Mouse (Mus musculus): ENCODE measurements around the gene Akr1c18. TPM values are rescaled to one million over a fixed set of nuclear protein-coding genes. Genes with fewer than 3 reads are reported as not detected.
"Not testable (repeated sequence)": the region's sequence is repeated elsewhere in the genome, so short reads cannot be mapped to it uniquely, and the experiment has no call there.

Gene Akr1c18
- polyA plus RNA-seq, 1 experiment from 2014 or later = 0.23 TPM

GRCm38 (mm10) chr13:4155286-4155685 is 4.8 kb upstream of the Akr1c18 start:
- Histone ChIP-seq H3K4me1 (replicated peaks; ENCODE audit: control insufficient read depth, insufficient read depth, low read length) (no peaks in the 10 kb centered on the region), H3K27ac (ENCODE audit: low read length) (no peak overlapping the region), H3K36me3 (ENCODE audit: control insufficient read depth, insufficient read depth) (no peaks in the 10 kb centered on the region), H3K4me2 (ENCODE audit: low read length) (no peak overlapping the region), H3K27me3 (replicated peaks; ENCODE audit: control insufficient read depth, insufficient read depth, low read length) (no peaks in the 10 kb centered on the region), H3K9me3 (ENCODE audit: control insufficient read depth, low read length) (no peaks in the 10 kb centered on the region), H3K9ac (replicated peaks; ENCODE audit: low read depth, low read length) (no peak overlapping the region), H3K4me3 (replicated peaks; ENCODE audit: low read length) (no peak overlapping the region)
- no peak for ATAC-seq
- WGBS = 52% methylated on average over 2 of the region's 2 CpGs

DNA sequence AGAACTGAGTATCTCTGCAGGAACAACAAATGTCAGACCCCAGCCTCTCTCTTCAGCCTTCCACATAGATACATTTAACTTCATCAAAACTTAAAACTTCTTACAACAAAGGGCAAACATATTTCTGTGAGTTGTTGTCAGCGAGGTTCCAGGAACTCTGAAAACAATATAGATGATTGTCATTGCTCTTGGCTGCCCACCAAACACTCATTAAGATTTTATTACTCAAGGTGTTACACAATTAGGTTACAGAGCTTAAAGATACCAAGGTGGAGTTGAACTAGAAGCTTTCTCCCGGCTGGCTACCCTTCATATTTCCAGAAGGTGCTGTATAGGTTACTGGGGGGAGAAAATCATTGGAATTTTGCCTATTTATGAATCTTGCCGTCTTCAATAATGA is 3.1 kb upstream of the Akr1c18 start:
- no peak for ATAC-seq
- 75% methylated on average over 3 of the region's 3 CpGs for WGBS
- Histone ChIP-seq H3K4me1 (replicated peaks; ENCODE audit: control insufficient read depth, insufficient read depth, low read length) (no peaks in the 10 kb centered on the region), H3K36me3 (ENCODE audit: control insufficient read depth, insufficient read depth) (no peaks in the 10 kb centered on the region), H3K4me2 (ENCODE audit: low read length) (no peak overlapping the region), H3K27ac (ENCODE audit: low read length) (no peak overlapping the region), H3K9ac (replicated peaks; ENCODE audit: low read depth, low read length) (no peak overlapping the region), H3K27me3 (replicated peaks; ENCODE audit: control insufficient read depth, insufficient read depth, low read length) (no peaks in the 10 kb centered on the region), H3K4me3 (replicated peaks; ENCODE audit: low read length) (no peak overlapping the region), H3K9me3 (ENCODE audit: control insufficient read depth, low read length) (no peaks in the 10 kb centered on the region)

- H3K9me3 ChIP-seq (ENCODE audit: control insufficient read depth, low read length) = no peaks in the 10 kb centered on the region
- H3K27me3 ChIP-seq (replicated peaks; ENCODE audit: control insufficient read depth, insufficient read depth, low read length) = no peaks in the 10 kb centered on the region
- no peaks in the 10 kb centered on the region for H3K4me1 ChIP-seq (replicated peaks; ENCODE audit: control insufficient read depth, insufficient read depth, low read length)
- H3K9ac ChIP-seq (replicated peaks; ENCODE audit: low read depth, low read length) = no peak overlapping the region
- 70% methylated on average over 2 of the region's 2 CpGs for WGBS
- no peak overlapping the region for H3K4me3 ChIP-seq (replicated peaks; ENCODE audit: low read length)
- H3K27ac ChIP-seq (ENCODE audit: low read length) = no peak overlapping the region
- H3K4me2 ChIP-seq (ENCODE audit: low read length) = no peak overlapping the region
- no peaks in the 10 kb centered on the region for H3K36me3 ChIP-seq (ENCODE audit: control insufficient read depth, insufficient read depth)
- ATAC-seq = no peak
Observed at GRCm38 (mm10) chr13:4152908-4153307, 2.5 kb upstream of the Akr1c18 start.

DNA sequence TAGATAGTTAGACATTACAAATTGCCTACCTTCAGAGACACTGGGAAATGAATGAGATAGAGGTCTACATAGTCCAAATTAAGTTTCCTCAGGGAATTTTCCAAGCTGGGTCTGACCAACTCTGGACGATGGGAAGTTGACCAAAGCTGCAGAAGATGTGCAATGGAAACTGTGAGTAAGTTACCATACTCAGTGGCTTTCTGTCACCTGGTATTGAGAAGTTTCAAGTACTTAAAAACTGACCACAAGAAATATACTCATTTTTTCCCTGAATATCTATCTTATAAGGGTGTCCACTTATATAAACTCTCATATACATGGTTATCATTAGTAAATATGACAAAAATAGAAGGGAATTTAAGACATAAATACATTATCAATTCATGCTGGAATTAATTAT is 6.2 kb downstream of the Akr1c18 start:
- H3K4me1 ChIP-seq (replicated peaks; ENCODE audit: control insufficient read depth, insufficient read depth, low read length) = no peaks in the 10 kb centered on the region
- no peak overlapping the region for H3K4me2 ChIP-seq (ENCODE audit: low read length)
- no peaks in the 10 kb centered on the region for H3K9me3 ChIP-seq (ENCODE audit: control insufficient read depth, low read length)
- H3K27ac ChIP-seq (ENCODE audit: low read length) = no peak overlapping the region
- H3K4me3 ChIP-seq (replicated peaks; ENCODE audit: low read length) = no peak overlapping the region
- ATAC-seq = no peak
- H3K9ac ChIP-seq (replicated peaks; ENCODE audit: low read depth, low read length) = no peak overlapping the region
- no peaks in the 10 kb centered on the region for H3K36me3 ChIP-seq (ENCODE audit: control insufficient read depth, insufficient read depth)
- H3K27me3 ChIP-seq (replicated peaks; ENCODE audit: control insufficient read depth, insufficient read depth, low read length) = no peaks in the 10 kb centered on the region
- WGBS = 65% methylated on average over 1 of the region's 1 CpGs

DNA sequence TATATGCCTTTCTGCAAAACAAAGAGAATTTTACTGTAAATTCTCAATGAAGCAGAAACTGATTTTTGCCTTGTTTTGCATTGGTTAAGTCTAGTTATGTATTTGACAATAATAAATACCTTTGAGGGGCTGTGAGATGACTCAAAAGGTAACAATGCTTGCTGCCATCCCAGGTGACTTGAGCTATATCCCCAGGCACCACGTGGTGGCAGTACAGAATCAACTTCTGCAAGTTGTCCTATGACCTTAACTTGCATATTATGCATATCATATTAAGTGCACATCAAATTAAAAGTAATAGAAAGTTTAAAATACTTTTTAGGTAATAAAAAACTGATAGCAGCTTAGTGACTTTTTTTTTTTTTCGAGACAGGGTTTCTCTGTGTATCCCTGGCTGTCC is 17.4 kb downstream of the Akr1c18 start:
- 30% methylated on average over 2 of the region's 2 CpGs for WGBS
- Histone ChIP-seq H3K4me1 (replicated peaks; ENCODE audit: control insufficient read depth, insufficient read depth, low read length) (no peaks in the 10 kb centered on the region), H3K27ac (ENCODE audit: low read length) (no peak overlapping the region), H3K9ac (replicated peaks; ENCODE audit: low read depth, low read length) (no peak overlapping the region), H3K27me3 (replicated peaks; ENCODE audit: control insufficient read depth, insufficient read depth, low read length) (no peaks in the 10 kb centered on the region), H3K9me3 (ENCODE audit: control insufficient read depth, low read length) (no peaks in the 10 kb centered on the region), H3K36me3 (ENCODE audit: control insufficient read depth, insufficient read depth) (no peaks in the 10 kb centered on the region), H3K4me2 (ENCODE audit: low read length) (no peak overlapping the region), H3K4me3 (replicated peaks; ENCODE audit: low read length) (no peak overlapping the region)
- ATAC-seq = no peak

- Histone ChIP-seq H3K4me3 (replicated peaks; ENCODE audit: low read length) (no peak overlapping the region), H3K36me3 (ENCODE audit: control insufficient read depth, insufficient read depth) (no peaks in the 10 kb centered on the region), H3K4me2 (ENCODE audit: low read length) (no peak overlapping the region), H3K27me3 (replicated peaks; ENCODE audit: control insufficient read depth, insufficient read depth, low read length) (no peaks in the 10 kb centered on the region), H3K4me1 (replicated peaks; ENCODE audit: control insufficient read depth, insufficient read depth, low read length) (no peaks in the 10 kb centered on the region), H3K9ac (replicated peaks; ENCODE audit: low read depth, low read length) (no peak overlapping the region), H3K27ac (ENCODE audit: low read length) (no peak overlapping the region), H3K9me3 (ENCODE audit: control insufficient read depth, low read length) (no peaks in the 10 kb centered on the region)
- WGBS = 75% methylated on average over 3 of the region's 3 CpGs
- ATAC-seq = no peak
Observed at GRCm38 (mm10) chr13:4131721-4132120, 18.7 kb downstream of the Akr1c18 start.

DNA sequence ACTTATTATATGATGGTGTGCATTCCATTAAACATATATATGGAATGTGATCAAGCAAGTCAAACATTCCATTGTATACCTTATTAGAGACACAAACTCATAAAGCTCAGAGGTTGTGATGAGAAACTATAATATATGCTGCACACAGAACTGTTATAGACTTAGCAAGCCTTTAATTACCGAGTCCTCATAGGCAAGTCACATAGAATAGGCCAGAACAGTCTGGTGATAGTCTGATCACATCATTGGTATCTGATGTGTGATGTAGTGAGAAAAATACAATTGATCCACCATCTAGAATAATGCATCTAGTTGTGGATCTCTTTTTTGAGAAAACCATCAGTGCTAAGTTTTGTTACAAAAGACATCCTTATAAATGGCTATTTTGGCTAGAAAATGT is 19.1 kb downstream of the Akr1c18 start:
- Histone ChIP-seq H3K36me3 (ENCODE audit: control insufficient read depth, insufficient read depth) (no peaks in the 10 kb centered on the region), H3K4me2 (ENCODE audit: low read length) (no peak overlapping the region), H3K4me1 (replicated peaks; ENCODE audit: control insufficient read depth, insufficient read depth, low read length) (no peaks in the 10 kb centered on the region), H3K9ac (replicated peaks; ENCODE audit: low read depth, low read length) (no peak overlapping the region), H3K27ac (ENCODE audit: low read length) (no peak overlapping the region), H3K27me3 (replicated peaks; ENCODE audit: control insufficient read depth, insufficient read depth, low read length) (no peaks in the 10 kb centered on the region), H3K4me3 (replicated peaks; ENCODE audit: low read length) (no peak overlapping the region), H3K9me3 (ENCODE audit: control insufficient read depth, low read length) (no peaks in the 10 kb centered on the region)
- ATAC-seq = no peak
- 79% methylated on average over 1 of the region's 1 CpGs for whole genome bisulfite sequencing

- Histone ChIP-seq H3K9ac (replicated peaks; ENCODE audit: low read depth, low read length) (no peak overlapping the region), H3K9me3 (ENCODE audit: control insufficient read depth, low read length) (no peaks in the 10 kb centered on the region), H3K4me2 (ENCODE audit: low read length) (no peak overlapping the region), H3K27ac (ENCODE audit: low read length) (no peak overlapping the region), H3K4me1 (replicated peaks; ENCODE audit: control insufficient read depth, insufficient read depth, low read length) (no peaks in the 10 kb centered on the region), H3K36me3 (ENCODE audit: control insufficient read depth, insufficient read depth) (no peaks in the 10 kb centered on the region), H3K4me3 (replicated peaks; ENCODE audit: low read length) (no peak overlapping the region), H3K27me3 (replicated peaks; ENCODE audit: control insufficient read depth, insufficient read depth, low read length) (no peaks in the 10 kb centered on the region)
- 37% methylated on average over 5 of the region's 5 CpGs for WGBS
- ATAC-seq = no peak
Observed at GRCm38 (mm10) chr13:4129100-4129499, 21.4 kb downstream of the Akr1c18 start.

DNA sequence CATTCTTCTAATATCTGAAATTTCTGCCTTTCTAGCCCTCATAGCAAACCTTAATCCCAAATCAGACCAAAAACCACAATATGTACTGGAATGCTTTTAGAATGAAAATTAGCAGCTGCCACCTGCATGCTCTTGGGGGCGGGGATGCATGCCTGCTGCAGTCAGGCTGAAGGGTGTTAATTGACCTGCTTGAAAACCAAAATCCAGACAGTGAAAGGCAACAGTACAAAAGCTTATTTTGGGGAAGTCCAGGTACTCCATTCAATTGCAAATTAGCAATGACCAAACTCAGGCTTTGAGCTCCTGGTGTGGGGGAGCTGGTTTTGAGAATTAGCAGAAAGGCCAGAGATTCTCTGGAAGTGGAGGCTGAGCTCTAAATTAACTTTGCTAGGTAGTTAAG is 24.6 kb downstream of the Akr1c18 start:
- not testable (repeated sequence) for H3K4me3 ChIP-seq (replicated peaks; ENCODE audit: low read length); H3K4me1 ChIP-seq (replicated peaks; ENCODE audit: control insufficient read depth, insufficient read depth, low read length); H3K9me3 ChIP-seq (ENCODE audit: control insufficient read depth, low read length); H3K27me3 ChIP-seq (replicated peaks; ENCODE audit: control insufficient read depth, insufficient read depth, low read length); H3K9ac ChIP-seq (replicated peaks; ENCODE audit: low read depth, low read length); H3K36me3 ChIP-seq (ENCODE audit: control insufficient read depth, insufficient read depth); H3K4me2 ChIP-seq (ENCODE audit: low read length); ATAC-seq; H3K27ac ChIP-seq (ENCODE audit: low read length)
- WGBS = 26% methylated on average over 1 of the region's 1 CpGs

DNA sequence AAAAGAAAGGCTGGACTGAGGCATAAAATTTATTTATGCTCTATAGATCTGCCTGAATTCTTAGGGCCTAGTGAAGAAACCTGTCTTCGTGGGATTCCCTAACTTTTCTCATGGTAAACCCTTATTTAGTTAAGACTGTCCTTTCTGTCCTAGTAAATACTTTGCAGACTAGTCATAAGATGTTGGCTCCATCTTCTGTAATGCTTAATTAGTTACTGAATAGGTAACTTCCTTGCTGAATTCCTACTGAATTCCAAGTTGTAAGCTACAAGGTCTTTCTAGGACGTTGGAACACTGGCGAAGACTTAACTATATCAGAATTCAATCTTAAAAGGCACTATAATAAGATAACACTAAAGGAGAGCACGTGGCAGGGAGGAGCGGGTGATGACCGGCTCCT is 26.0 kb downstream of the Akr1c18 start:
- H3K9me3 ChIP-seq (ENCODE audit: control insufficient read depth, low read length); ATAC-seq; H3K9ac ChIP-seq (replicated peaks; ENCODE audit: low read depth, low read length); H3K36me3 ChIP-seq (ENCODE audit: control insufficient read depth, insufficient read depth); H3K4me1 ChIP-seq (replicated peaks; ENCODE audit: control insufficient read depth, insufficient read depth, low read length); H3K4me2 ChIP-seq (ENCODE audit: low read length); H3K4me3 ChIP-seq (replicated peaks; ENCODE audit: low read length); H3K27ac ChIP-seq (ENCODE audit: low read length); H3K27me3 ChIP-seq (replicated peaks; ENCODE audit: control insufficient read depth, insufficient read depth, low read length): not testable (repeated sequence)
- 93% methylated on average over 6 of the region's 6 CpGs for WGBS
